15 mouse cellular contexts compared by ENCODE assay signal in the genomic region with DNA sequence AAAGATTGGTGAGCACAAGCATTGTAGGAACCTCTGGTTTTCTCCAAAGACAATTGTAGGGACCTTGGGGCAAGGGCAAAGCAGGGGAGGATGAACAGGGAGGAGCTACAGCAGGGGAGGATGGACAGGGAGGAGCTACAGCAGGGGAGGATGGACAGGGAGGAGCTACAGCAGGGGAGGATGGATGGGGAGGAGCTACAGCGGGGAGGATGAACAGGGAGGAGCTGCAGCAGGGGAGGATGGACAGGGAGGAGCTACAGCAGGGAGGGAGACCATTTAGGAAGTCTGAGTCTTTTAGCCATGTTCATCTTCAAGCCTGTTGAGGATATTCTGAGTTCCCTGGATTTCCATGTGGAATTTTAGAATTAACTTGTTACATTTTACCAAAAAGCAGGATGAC.
"Had no signal": no experiment of that assay in that cellular context is flagged by ENCODE, and none has a peak within 500 bp of the region (broad histone marks: within the 10 kb centered on the region; RNA-seq: fewer than 3 reads in every experiment).

No protein-coding gene starts in this region.

- ATAC-seq: intestine, embryonic 16.5 days had no signal

- H3K36me3 ChIP-seq: neural tube, embryonic 12.5 days had no signal

- H3K9ac ChIP-seq: liver, embryonic 14.5 days; lung, embryonic 14.5 days; neural tube, embryonic 12.5 days; stomach, embryonic 15.5 days had no signal

- H3K27me3 ChIP-seq: neural tube, embryonic 12.5 days; stomach, embryonic 15.5 days had no signal

- H3K27ac ChIP-seq: kidney, postnatal 0 days; liver, embryonic 14.5 days; neural tube, embryonic 12.5 days; stomach, embryonic 15.5 days had no signal

- H3K4me3 ChIP-seq: megakaryocyte, embryonic 14.5 days; neural tube, embryonic 12.5 days; stomach, embryonic 15.5 days had no signal

- DNase-seq: kidney, adult 8-10 months; kidney, postnatal 36 days; layer of hippocampus, adult 9-11 months; left cerebral cortex, postnatal 4 days; lung, embryonic 14.5 days; lung, postnatal 10 days; lung, postnatal 4 days; right cerebral cortex, postnatal 14 days; thymus, postnatal 4 days had no signal

- H3K4me1 ChIP-seq: stomach, embryonic 15.5 days had no signal
